Mouse (Mus musculus): ENCODE measurements at regions not wholly inside any gene's neighbourhood (a gene's known extent, or its start where the extent isn't known, plus 50 kb on each side); places are given as distances from the start of the nearest gene placed in this dataset.

GRCm38 (mm10) chr1:163640527-163641228, 84.4 kb downstream of the Mettl11b start:
- DNase-seq (ENCODE audit: extremely low read depth), result no peak
- no peak overlapping the region for H3K27ac ChIP-seq (ENCODE audit: insufficient read depth, low read depth)
- dilution Hi-C loops (cut with MboI; ENCODE audit: extremely low pct_ligation_motif_present, extremely low pct_unique_long_range_greater_than_20kb, low sequenced_read_pairs), result no loop called here
- no peak overlapping the region for H3K9ac ChIP-seq (ENCODE audit: insufficient read depth, low read depth)
- H3K36me3 ChIP-seq (replicated peaks in 1 of 2; ENCODE audit: control insufficient read depth in 1 of 2, insufficient read depth in 1 of 2, low read length in 1 of 2), result no peaks in the 10 kb centered on the region
- in situ Hi-C loops (cut with MboI; ENCODE audit: low pct_ligation_motif_present, low pct_unique_long_range_greater_than_20kb, low sequenced_read_pairs), result no loop called here
- no peaks in the 10 kb centered on the region for H3K9me3 ChIP-seq (replicated peaks; ENCODE audit: low read length)
- H3K4me2 ChIP-seq (ENCODE audit: insufficient read depth, low read depth, poor library complexity, severe bottlenecking), result 0 out of 2 replicates have a peak overlapping the region, but pooled peaks have one; percentile 21
- TF ChIP-seq CTCF (conservative IDR thresholded peaks at IDR 0.05 in 1 of 2, IDR thresholded peaks at IDR 0.05 in 1 of 2; ENCODE audit: low read depth in 2 of 2, low read length in 2 of 2) (no peak), JUND (conservative IDR thresholded peaks at IDR 0.05; ENCODE audit: low read depth, low read length) (no peak), ZMIZ1 (IDR thresholded peaks at IDR 0.05; ENCODE audit: low read depth, low read length) (no peak), MAFK (IDR thresholded peaks at IDR 0.05; ENCODE audit: insufficient replicate concordance, low read length) (no peak), POLR2AphosphoS2 (IDR thresholded peaks at IDR 0.05; ENCODE audit: low read depth, low read length) (no peak), RCOR1 (conservative IDR thresholded peaks at IDR 0.05; ENCODE audit: low read depth, low read length) (no peak), TBP (conservative IDR thresholded peaks at IDR 0.05; ENCODE audit: low read depth, low read length) (no peak), MYC (IDR thresholded peaks at IDR 0.05; ENCODE audit: low read depth, low read length) (no peak), E2F4 (IDR thresholded peaks at IDR 0.05; ENCODE audit: insufficient replicate concordance, low read depth, low read length) (no peak), HCFC1 (IDR thresholded peaks at IDR 0.05; ENCODE audit: low read depth, low read length) (no peak), IRF4 (IDR thresholded peaks at IDR 0.05; ENCODE audit: low read depth, low read length) (no peak), NELFE (IDR thresholded peaks at IDR 0.05; ENCODE audit: low read depth, low read length) (no peak), CHD2 (IDR thresholded peaks at IDR 0.05; ENCODE audit: low read length) (no peak)
- H3K4me1 ChIP-seq (ENCODE audit: control insufficient read depth in 1 of 2, insufficient read depth in 2 of 2), result no peaks in the 10 kb centered on the region
- H3K4me3 ChIP-seq (replicated peaks in 1 of 3; ENCODE audit: low read depth in 2 of 3, low read length in 2 of 3, poor library complexity in 1 of 3), result no peak overlapping the region
- H3K79me2 ChIP-seq (replicated peaks; ENCODE audit: control insufficient read depth, extremely low read depth, insufficient read depth, poor library complexity, severe bottlenecking), result no peaks in the 10 kb centered on the region
- H3K27me3 ChIP-seq (replicated peaks), result no peaks in the 10 kb centered on the region

GRCm38 (mm10) chr1:163630291-163630812, 94.7 kb downstream of the Mettl11b start:
- H3K36me3 ChIP-seq (replicated peaks in 1 of 2; ENCODE audit: control insufficient read depth in 1 of 2, insufficient read depth in 1 of 2, low read length in 1 of 2), result no peaks in the 10 kb centered on the region
- dilution Hi-C loops (cut with MboI; ENCODE audit: extremely low pct_ligation_motif_present, extremely low pct_unique_long_range_greater_than_20kb, low sequenced_read_pairs), result no loop called here
- DNase-seq (ENCODE audit: extremely low read depth), result no peak
- no peaks in the 10 kb centered on the region for H3K27me3 ChIP-seq (replicated peaks)
- no peaks in the 10 kb centered on the region for H3K79me2 ChIP-seq (replicated peaks; ENCODE audit: control insufficient read depth, extremely low read depth, insufficient read depth, poor library complexity, severe bottlenecking)
- TF ChIP-seq ZNF384 (IDR thresholded peaks at IDR 0.05; ENCODE audit: low read depth, low read length) (no peak), KAT2A (IDR thresholded peaks at IDR 0.05; ENCODE audit: insufficient replicate concordance, low read length) (no peak), NELFE (IDR thresholded peaks at IDR 0.05; ENCODE audit: low read depth, low read length) (no peak), JUN (IDR thresholded peaks at IDR 0.05; ENCODE audit: insufficient read depth, low read depth, low read length) (no peak), E2F4 (IDR thresholded peaks at IDR 0.05; ENCODE audit: insufficient replicate concordance, low read depth, low read length) (no peak), USF2 (conservative IDR thresholded peaks at IDR 0.05; ENCODE audit: low read depth, low read length) (no peak), EP300 (IDR thresholded peaks at IDR 0.05; ENCODE audit: low read length) (no peak), POLR2AphosphoS2 (IDR thresholded peaks at IDR 0.05; ENCODE audit: low read depth, low read length) (no peak), ELF1 (IDR thresholded peaks at IDR 0.05; ENCODE audit: low read depth, low read length) (no peak), SMC3 (IDR thresholded peaks at IDR 0.05; ENCODE audit: low read depth, low read length) (no peak), USF1 (IDR thresholded peaks at IDR 0.05; ENCODE audit: low read depth, low read length) (no peak)
- H3K4me1 ChIP-seq (ENCODE audit: control insufficient read depth in 1 of 2, insufficient read depth in 2 of 2), result no peaks in the 10 kb centered on the region
- in situ Hi-C loops (cut with MboI; ENCODE audit: low pct_ligation_motif_present, low pct_unique_long_range_greater_than_20kb, low sequenced_read_pairs), result no loop called here
- H3K4me3 ChIP-seq (replicated peaks in 1 of 3; ENCODE audit: low read depth in 2 of 3, low read length in 2 of 3, poor library complexity in 1 of 3), result no peak overlapping the region
- no peaks in the 10 kb centered on the region for H3K9me3 ChIP-seq (replicated peaks; ENCODE audit: low read length)
- H3K27ac ChIP-seq (ENCODE audit: insufficient read depth, low read depth), result no peak overlapping the region
- H3K4me2 ChIP-seq (ENCODE audit: insufficient read depth, low read depth, poor library complexity, severe bottlenecking), result no peak overlapping the region
- no peak overlapping the region for H3K9ac ChIP-seq (ENCODE audit: insufficient read depth, low read depth)
